Mouse (Mus musculus) testis, adult 2 months (tissue): ENCODE data around the gene Zfp423.

ENCODE experiments used
- CTCF ChIP-seq: fragments of 200-500 bp; IDR thresholded peaks from 2 replicates; pipeline ENCODE4 v1.5.1; 2012; ENCODE audit warnings: low read depth, mild to moderate bottlenecking, inconsistent platforms, low read length, moderate library complexity; ENCODE audit not compliant: control insufficient read depth, insufficient read depth, insufficient replicate concordance
- POLR2A ChIP-seq: fragments of 200-500 bp; IDR thresholded peaks from 2 replicates; pipeline ENCODE4 v1.6.1; 2012; ENCODE audit warnings: low read depth, mild to moderate bottlenecking, inconsistent platforms, low read length, moderate library complexity; ENCODE audit not compliant: control insufficient read depth

DNA sequence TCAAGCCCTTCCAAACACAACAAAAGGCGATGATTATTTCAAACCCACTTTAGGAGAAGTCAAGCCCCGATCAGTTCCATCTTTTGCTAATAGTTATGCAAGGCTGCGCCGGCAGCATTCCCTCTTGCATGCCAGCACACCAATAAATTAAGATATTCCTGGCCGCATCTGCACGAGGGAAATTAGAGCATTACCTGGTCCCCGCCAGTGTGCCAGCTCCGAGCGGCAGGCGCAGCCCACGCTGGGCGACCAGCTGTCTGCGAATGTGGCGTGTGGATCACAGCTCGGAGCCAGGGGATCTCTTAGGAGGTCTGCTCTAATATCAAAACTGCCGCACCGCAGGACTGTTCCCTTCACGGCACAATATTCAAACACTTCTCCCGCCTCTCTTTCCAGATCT, 217.4 kb downstream of the Zfp423 start:
- TF ChIP-seq POLR2A (no peak), CTCF (no peak)
